Mouse (Mus musculus) T-helper 1 cell (primary cell): ENCODE measurements at regions not wholly inside any gene's neighbourhood (a gene's known extent, or its start where the extent isn't known, plus 50 kb on each side); places are given as distances from the start of the nearest gene placed in this dataset.

Experiments used
- in situ Hi-C: fragments of 300-600 bp; cut with MboI, MseI; formaldehyde crosslinking; loops from one replicate; pipeline ENCODE4 v1.15.1; 2025; ENCODE audit warnings: high pct_unique_total_duplicates

DNA sequence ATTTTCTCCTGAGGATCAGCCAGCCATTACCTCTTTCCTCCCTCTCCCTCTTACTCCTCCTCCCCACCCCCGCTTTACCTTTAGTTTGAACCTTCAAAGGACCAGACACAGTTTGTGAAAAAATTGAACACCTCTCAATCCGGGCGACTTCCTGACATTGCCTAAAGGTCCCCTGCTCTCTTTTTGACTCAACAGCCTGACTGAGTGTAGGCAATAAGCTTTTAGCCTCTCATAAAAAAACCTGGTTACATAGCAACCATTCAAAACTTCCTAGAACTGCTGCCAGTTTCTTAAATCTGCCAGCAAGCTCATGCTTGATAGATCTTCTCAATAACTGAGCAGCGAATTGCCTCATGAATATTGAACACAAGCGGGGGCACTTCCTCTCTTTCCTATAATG, 71.7 kb downstream of the Zfp945 start:
- in situ Hi-C loops, result no loop called here

DNA sequence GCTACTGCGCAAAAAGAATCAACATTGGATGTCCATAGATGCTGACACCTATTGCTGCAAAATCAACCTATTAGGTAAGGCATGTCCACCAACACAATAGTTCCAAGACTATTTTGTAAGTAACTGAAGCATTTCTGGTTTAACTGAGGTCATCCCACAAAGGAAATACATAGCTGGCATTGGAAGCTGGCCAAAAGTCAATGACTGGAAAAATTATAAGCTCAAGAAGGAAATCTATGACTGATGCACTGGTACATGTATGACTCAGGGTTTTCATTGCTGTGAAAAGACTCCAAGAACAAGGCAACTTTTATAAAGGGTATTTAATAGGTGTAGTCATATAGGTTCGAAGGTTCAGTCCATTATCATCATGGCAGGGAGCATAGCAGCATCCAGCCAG, 82.5 kb downstream of the Zfp945 start:
- in situ Hi-C loops, result no loop called here

DNA sequence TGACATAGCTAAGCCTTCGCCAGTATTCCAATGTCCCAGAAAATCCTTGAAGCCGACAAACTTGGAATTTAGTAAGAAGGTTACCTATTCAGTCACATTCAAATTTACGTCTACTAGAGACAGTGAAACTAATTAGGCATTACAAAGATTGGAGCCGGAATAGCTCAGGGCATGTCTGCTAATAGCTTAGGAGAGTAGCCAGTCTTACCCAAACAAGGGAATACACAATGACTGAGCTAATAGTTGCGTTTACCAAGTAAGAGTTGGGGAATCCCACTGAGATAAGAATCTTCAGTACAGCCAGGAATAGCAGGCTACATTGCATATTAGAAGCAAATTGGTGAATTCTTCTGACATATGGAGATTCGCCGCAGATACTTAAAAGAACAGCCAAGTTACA, 121.2 kb downstream of the Zfp945 start:
- in situ Hi-C loops, result no loop called here

DNA sequence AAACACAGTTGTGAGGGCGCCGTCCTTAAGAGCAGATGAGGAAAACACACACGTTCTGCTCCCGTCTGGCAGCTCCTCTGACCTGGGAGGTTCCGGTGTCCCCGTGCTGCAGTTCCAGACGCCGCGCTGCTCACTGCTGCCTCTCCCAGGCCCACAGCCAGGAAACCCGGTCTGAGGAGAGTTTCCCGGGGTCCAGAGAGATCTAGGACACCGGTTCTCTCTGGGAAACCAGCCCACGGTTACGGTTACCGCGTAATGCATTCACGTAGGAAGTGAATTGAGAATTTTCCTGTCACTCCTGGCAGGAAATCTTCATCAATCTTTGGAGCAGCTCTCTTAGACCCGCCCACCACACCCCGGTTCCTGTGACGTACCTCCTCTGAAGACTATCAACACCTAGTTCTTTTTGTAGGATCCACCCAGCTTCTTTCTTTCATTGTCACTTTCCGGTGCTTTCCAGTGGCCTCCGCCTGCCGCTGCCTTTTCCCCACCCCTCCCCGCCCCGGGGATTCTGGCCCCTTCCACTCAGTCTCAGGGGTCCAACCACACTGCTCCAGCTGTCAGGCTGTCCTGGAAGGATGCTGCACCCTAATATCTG, 127.3 kb downstream of the Zfp945 start:
- in situ Hi-C loops, result loop anchor here (5.0 kb wide), 2 partner anchors 452 to 458 kb away; no protein-coding TSS in a partner anchor

DNA sequence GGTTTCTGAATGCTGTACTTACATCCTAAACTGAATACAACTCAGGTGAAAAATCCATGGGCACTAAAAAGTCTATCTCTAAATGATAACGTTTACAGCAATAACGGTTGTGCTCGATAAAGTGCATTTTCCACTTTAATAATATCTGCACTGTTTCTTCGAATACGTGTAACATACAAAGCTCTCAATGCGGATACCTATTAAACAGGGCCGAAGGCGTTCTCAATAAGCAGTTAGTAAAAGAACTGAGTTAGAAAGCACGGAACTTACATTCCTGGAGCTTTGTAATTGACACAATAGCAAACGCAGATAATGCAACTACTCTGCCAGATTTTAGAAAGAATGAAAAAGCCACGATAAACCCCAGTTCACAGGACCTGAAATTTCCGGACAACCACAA, 127.8 kb downstream of the Zfp945 start:
- in situ Hi-C loops, result loop anchor here (5.0 kb wide), 2 partner anchors 452 to 458 kb away; no protein-coding TSS in a partner anchor

DNA sequence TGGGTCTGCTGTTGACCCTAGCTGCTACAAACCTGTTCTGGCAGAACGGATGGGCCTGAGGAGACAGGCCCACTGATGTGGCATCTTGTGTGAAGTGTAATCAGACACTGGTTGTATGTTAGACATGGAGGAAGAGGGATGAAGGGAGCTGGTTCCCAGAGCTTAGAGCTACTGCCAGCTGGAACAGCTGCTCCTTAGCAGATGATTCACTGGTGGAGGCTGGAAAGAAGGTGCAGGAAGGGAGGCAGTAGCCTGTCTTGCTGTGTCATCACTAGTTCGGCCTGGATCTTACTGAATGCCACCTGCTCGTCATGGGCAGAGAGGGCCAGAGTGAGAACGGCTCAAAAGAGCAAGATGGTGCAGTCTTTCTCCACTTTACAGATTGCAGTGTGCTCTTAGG, 130.6 kb downstream of the Zfp945 start:
- in situ Hi-C loops, result loop anchor here (5.0 kb wide), 2 partner anchors 449 to 461 kb away; no protein-coding TSS in a partner anchor
